Mouse (Mus musculus): ENCODE data around the gene Arhgap32. TPM values are rescaled to one million over a fixed set of nuclear protein-coding genes. Genes with fewer than 3 reads are reported as not detected.

Gene Arhgap32
- 0.40 and 0.51 TPM in 2 replicates for polyA plus RNA-seq (2015; fragmentation: Nextera tagmentation; extraction: Ambion mirVana)

GRCm38 (mm10) chr9:32115786-32116185 is at the start of gene Arhgap32:
Gene Arhgap32 (plus strand): TSS chr9:32116136.
- 0 out of 2 replicates have a peak, but pooled peaks cover 2% of the 10 kb centered on the region for H3K27me3 ChIP-seq
- no peak within 1 kb of the TSS for H3K4me2 ChIP-seq
- H3K36me3 ChIP-seq (replicated peaks), result no peaks in the 10 kb centered on the region
- no peak within 1 kb of the TSS for H3K4me3 ChIP-seq (replicated peaks)
- H3K4me1 ChIP-seq (replicated peaks), result peaks cover 19% of the 10 kb centered on the region
- no peak for ATAC-seq (ENCODE audit: insufficient read depth)
- H3K9me3 ChIP-seq (replicated peaks), result no peaks in the 10 kb centered on the region
- no peak within 1 kb of the TSS for H3K9ac ChIP-seq
- H3K27ac ChIP-seq (replicated peaks), result no peak within 1 kb of the TSS
- 82% methylated on average over 1 of the region's 1 CpGs for WGBS (ENCODE audit: insufficient replicate concordance)

- 54% methylated on average over 6 of the region's 6 CpGs for WGBS (ENCODE audit: insufficient replicate concordance)
- Histone ChIP-seq H3K9ac (no peak overlapping the region), H3K4me3 (replicated peaks) (no peak overlapping the region), H3K4me1 (replicated peaks) (no peaks in the 10 kb centered on the region), H3K4me2 (no peak overlapping the region), H3K9me3 (replicated peaks) (no peaks in the 10 kb centered on the region), H3K27ac (replicated peaks) (no peak overlapping the region), H3K27me3 (no peaks in the 10 kb centered on the region), H3K36me3 (replicated peaks) (no peaks in the 10 kb centered on the region)
- no peak for ATAC-seq (ENCODE audit: insufficient read depth)
Measured at GRCm38 (mm10) chr9:32072778-32073177, 43.2 kb upstream of the Arhgap32 start.

- no peak overlapping the region for H3K27ac ChIP-seq (replicated peaks)
- ATAC-seq (ENCODE audit: insufficient read depth), result no peak
Measured at GRCm38 (mm10) chr9:32088106-32088776, 27.7 kb upstream of the Arhgap32 start.

DNA sequence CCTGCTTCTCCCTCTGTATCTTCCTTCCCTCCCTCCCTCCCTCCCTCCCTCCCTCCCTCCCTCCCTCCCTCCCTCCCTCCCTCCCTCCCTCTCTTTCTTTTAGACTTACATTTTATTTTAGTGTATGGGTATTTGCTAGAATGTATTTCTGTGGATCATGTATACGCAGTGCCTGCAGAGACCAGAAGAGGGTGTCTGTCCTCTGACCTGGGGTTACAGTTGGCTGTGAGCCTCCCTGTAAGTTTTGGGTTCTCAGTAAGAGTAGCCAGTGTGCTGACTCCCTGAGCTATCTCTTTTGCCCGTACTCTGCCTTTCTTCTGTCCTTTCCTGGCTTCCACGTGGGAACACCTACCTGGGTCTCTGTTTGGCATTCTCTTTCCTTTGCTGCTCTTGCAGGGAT is 27.1 kb upstream of the Arhgap32 start:
- ATAC-seq (ENCODE audit: insufficient read depth), result no peak
- Histone ChIP-seq H3K27ac (replicated peaks) (no peak overlapping the region), H3K9ac (no peak overlapping the region), H3K4me1 (replicated peaks) (peaks cover 6% of the 10 kb centered on the region; the same call in 1 of the 2 replicates), H3K4me3 (replicated peaks) (no peak overlapping the region), H3K9me3 (replicated peaks) (no peaks in the 10 kb centered on the region), H3K27me3 (no peaks in the 10 kb centered on the region), H3K4me2 (no peak overlapping the region), H3K36me3 (replicated peaks) (no peaks in the 10 kb centered on the region)
- 48% methylated on average over 3 of the region's 3 CpGs for WGBS (ENCODE audit: insufficient replicate concordance)

More at GRCm38 (mm10) chr9:32088106-32088776, 27.7 kb upstream of the Arhgap32 start:
- Histone ChIP-seq H3K4me3 (replicated peaks) (no peak overlapping the region), H3K9ac (no peak overlapping the region), H3K9me3 (replicated peaks) (no peaks in the 10 kb centered on the region), H3K27me3 (no peaks in the 10 kb centered on the region), H3K4me2 (no peak overlapping the region), H3K4me1 (replicated peaks) (peaks cover 3% of the 10 kb centered on the region; the same call in 1 of the 2 replicates), H3K36me3 (replicated peaks) (no peaks in the 10 kb centered on the region)
- 48% methylated on average over 4 of the region's 4 CpGs for WGBS (ENCODE audit: insufficient replicate concordance)

GRCm38 (mm10) chr9:32093456-32093855 is 22.5 kb upstream of the Arhgap32 start:
- no peak for ATAC-seq (ENCODE audit: insufficient read depth)
- no peaks in the 10 kb centered on the region for H3K27me3 ChIP-seq
- no peak overlapping the region for H3K4me3 ChIP-seq (replicated peaks)
- H3K4me2 ChIP-seq, result no peak overlapping the region
- no peaks in the 10 kb centered on the region for H3K36me3 ChIP-seq (replicated peaks)
- WGBS (ENCODE audit: insufficient replicate concordance), result 27% methylated on average over 2 of the region's 2 CpGs
- H3K4me1 ChIP-seq (replicated peaks), result peaks cover 25% of the 10 kb centered on the region
- no peaks in the 10 kb centered on the region for H3K9me3 ChIP-seq (replicated peaks)
- no peak overlapping the region for H3K9ac ChIP-seq
- H3K27ac ChIP-seq (replicated peaks), result no peak overlapping the region

DNA sequence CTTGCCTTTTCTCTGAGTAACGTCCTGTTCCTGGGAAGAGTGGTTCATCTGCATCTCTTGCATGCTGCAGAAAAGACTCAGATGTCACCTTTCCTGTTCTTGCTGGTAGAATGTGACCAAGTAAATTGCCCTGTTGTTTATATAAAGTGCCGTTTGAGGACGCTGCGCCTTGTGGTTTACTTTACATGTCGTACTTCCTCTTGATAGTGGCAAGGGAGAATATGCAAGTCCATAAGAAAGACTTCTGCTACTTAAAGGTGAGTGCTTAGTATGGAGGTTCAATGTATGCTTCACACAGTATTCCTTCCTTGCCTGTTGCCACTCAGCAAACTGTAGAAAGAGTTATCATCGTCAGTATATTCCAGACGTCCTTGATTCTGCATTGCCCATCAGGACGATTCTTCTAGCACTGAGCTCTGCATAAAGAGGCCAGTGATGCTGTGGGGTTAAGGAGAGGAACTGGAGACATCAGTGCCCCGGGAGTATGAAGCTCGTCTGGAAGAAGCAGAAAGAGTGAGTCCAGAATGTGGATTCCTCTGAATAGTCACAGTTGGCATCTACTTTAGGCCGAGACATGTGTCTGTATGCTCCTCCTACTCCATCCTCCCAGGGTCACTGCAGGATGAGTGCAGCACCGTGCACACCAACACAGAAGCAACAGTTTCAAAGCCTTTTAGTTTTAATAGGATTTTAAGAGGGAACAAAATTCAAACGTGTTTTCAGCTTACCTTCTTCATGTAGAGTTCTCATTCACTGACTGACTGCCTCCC is 21.4 kb upstream of the Arhgap32 start:
- H3K36me3 ChIP-seq (replicated peaks), result no peaks in the 10 kb centered on the region
- 20% methylated on average over 13 of the region's 13 CpGs for WGBS (ENCODE audit: insufficient replicate concordance)

GRCm38 (mm10) chr9:32095511-32095910 is 20.4 kb upstream of the Arhgap32 start:
- H3K4me1 ChIP-seq (replicated peaks), result peaks cover 45% of the 10 kb centered on the region
- no peaks in the 10 kb centered on the region for H3K27me3 ChIP-seq
- no peaks in the 10 kb centered on the region for H3K36me3 ChIP-seq (replicated peaks)
- WGBS (ENCODE audit: insufficient replicate concordance), result 73% methylated on average over 4 of the region's 4 CpGs
- H3K4me3 ChIP-seq (replicated peaks), result no peak overlapping the region
- H3K27ac ChIP-seq (replicated peaks), result no peak overlapping the region
- H3K4me2 ChIP-seq, result no peak overlapping the region
- H3K9me3 ChIP-seq (replicated peaks), result no peaks in the 10 kb centered on the region
- ATAC-seq (ENCODE audit: insufficient read depth), result no peak
- H3K9ac ChIP-seq, result no peak overlapping the region

More for the DNA sequence above, 21.4 kb upstream of the Arhgap32 start:
- no peaks in the 10 kb centered on the region for H3K9me3 ChIP-seq (replicated peaks)
- ATAC-seq (ENCODE audit: insufficient read depth), result no peak
- no peak overlapping the region for H3K27ac ChIP-seq (replicated peaks)
- no peak overlapping the region for H3K4me3 ChIP-seq (replicated peaks)
- H3K27me3 ChIP-seq, result no peaks in the 10 kb centered on the region
- H3K9ac ChIP-seq, result no peak overlapping the region
- peaks cover 36% of the 10 kb centered on the region for H3K4me1 ChIP-seq (replicated peaks)
- H3K4me2 ChIP-seq, result no peak overlapping the region

GRCm38 (mm10) chr9:32096541-32096940 is 19.4 kb upstream of the Arhgap32 start:
- no peak overlapping the region for H3K4me2 ChIP-seq
- 64% methylated on average over 7 of the region's 7 CpGs for WGBS (ENCODE audit: insufficient replicate concordance)
- no peak overlapping the region for H3K9ac ChIP-seq
- H3K4me3 ChIP-seq (replicated peaks), result no peak overlapping the region
- no peaks in the 10 kb centered on the region for H3K27me3 ChIP-seq
- ATAC-seq (ENCODE audit: insufficient read depth), result no peak
- H3K9me3 ChIP-seq (replicated peaks), result no peaks in the 10 kb centered on the region
- H3K36me3 ChIP-seq (replicated peaks), result no peaks in the 10 kb centered on the region
- peaks cover 53% of the 10 kb centered on the region for H3K4me1 ChIP-seq (replicated peaks)
- no peak overlapping the region for H3K27ac ChIP-seq (replicated peaks)

- ATAC-seq (ENCODE audit: insufficient read depth), result no peak
- no peaks in the 10 kb centered on the region for H3K9me3 ChIP-seq (replicated peaks)
- H3K4me3 ChIP-seq (replicated peaks), result no peak overlapping the region
- no peak overlapping the region for H3K9ac ChIP-seq
- H3K4me2 ChIP-seq, result no peak overlapping the region
- H3K4me1 ChIP-seq (replicated peaks), result peaks cover 59% of the 10 kb centered on the region
- peak overlapping the region; percentile 88; the same call in 1 of the 2 replicates for H3K27ac ChIP-seq (replicated peaks)
- H3K27me3 ChIP-seq, result no peaks in the 10 kb centered on the region
- no peaks in the 10 kb centered on the region for H3K36me3 ChIP-seq (replicated peaks)
- WGBS (ENCODE audit: insufficient replicate concordance), result 72% methylated on average over 4 of the region's 4 CpGs
Measured at GRCm38 (mm10) chr9:32097123-32097522, 18.8 kb upstream of the Arhgap32 start.

GRCm38 (mm10) chr9:32098425-32099155 is 17.3 kb upstream of the Arhgap32 start:
- Histone ChIP-seq H3K4me2 (no peak overlapping the region), H3K9me3 (replicated peaks) (no peaks in the 10 kb centered on the region), H3K9ac (no peak overlapping the region), H3K36me3 (replicated peaks) (no peaks in the 10 kb centered on the region), H3K4me1 (replicated peaks) (peaks cover 67% of the 10 kb centered on the region), H3K27ac (replicated peaks) (peak overlapping the region; percentile 88), H3K4me3 (replicated peaks) (no peak overlapping the region), H3K27me3 (no peaks in the 10 kb centered on the region)
- ATAC-seq (ENCODE audit: insufficient read depth), result peak; percentile 87
- 31% methylated on average over 9 of the region's 9 CpGs for WGBS (ENCODE audit: insufficient replicate concordance)

GRCm38 (mm10) chr9:32100561-32100960 is 15.4 kb upstream of the Arhgap32 start:
- Histone ChIP-seq H3K4me3 (replicated peaks) (no peak overlapping the region), H3K4me2 (no peak overlapping the region), H3K27me3 (no peaks in the 10 kb centered on the region), H3K27ac (replicated peaks) (peak overlapping the region; percentile 88), H3K9me3 (replicated peaks) (no peaks in the 10 kb centered on the region), H3K36me3 (replicated peaks) (no peaks in the 10 kb centered on the region), H3K9ac (no peak overlapping the region), H3K4me1 (replicated peaks) (peaks cover 68% of the 10 kb centered on the region)
- 61% methylated on average over 8 of the region's 8 CpGs for WGBS (ENCODE audit: insufficient replicate concordance)
- ATAC-seq (ENCODE audit: insufficient read depth), result no peak
